Mouse (Mus musculus) liver, postnatal 0 days (tissue): ENCODE results near the gene Hist1h2bk.

ENCODE experiments used
- CTCF ChIP-seq: sonication (generic); IDR thresholded peaks from 2 replicates; pipeline ENCODE4 v1.5.1; 2016; ENCODE audit warnings: antibody characterized with exemption, low read depth
- EP300 ChIP-seq: IDR thresholded peaks from 2 replicates; pipeline ENCODE4 v1.6.1; 2016; ENCODE audit warnings: antibody characterized with exemption, low read depth, mild to moderate bottlenecking

DNA sequence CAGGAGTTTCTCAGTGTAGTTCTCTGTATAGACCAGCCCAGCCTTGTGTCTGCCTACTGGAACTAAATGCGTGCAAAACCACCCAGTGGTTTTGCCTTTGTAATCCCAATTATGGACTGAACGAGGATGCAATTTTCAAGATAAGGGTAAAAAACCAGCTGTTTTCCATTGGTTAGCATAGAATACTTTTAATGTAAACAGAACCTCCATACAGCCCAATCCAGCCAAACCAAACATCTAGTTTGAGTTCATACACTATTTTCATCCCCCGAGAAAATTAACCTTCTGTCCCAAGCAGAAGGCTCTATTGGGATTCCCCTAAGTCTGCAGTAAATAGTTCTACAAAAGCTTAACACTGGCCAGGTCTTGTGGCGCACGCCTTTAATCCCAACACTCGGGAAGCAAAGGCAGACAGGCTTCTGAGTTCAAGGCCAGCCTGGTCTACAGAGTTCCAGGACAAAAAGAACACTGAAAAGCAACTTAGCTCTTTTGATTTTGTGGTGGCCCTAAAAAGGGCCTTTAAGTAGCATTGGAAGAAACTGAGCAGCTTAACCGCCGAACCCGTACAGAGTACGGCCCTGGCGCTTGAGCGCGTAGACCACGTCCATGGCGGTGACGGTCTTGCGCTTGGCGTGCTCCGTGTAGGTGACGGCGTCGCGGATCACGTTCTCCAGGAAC is 4.9 kb downstream of the Hist1h2bk start:
- TF ChIP-seq CTCF (no peak), EP300 (0 out of 2 replicates have a peak, but pooled peaks have one; percentile 28)
